Mouse (Mus musculus) erythroblast, embryonic 14.5 days (primary cell): ENCODE data around the gene Eid1.

Source experiments
- GATA1 ChIP-seq: IDR thresholded peaks from 2 replicates; pipeline ENCODE4 v1.6.1; 2012; ENCODE audit warnings: low read length, inconsistent platforms, mixed read lengths
- TAL1 ChIP-seq: IDR thresholded peaks from 3 replicates; pipeline ENCODE4 v1.6.1; 2012; ENCODE audit warnings: low read length, inconsistent platforms, mixed read lengths

DNA sequence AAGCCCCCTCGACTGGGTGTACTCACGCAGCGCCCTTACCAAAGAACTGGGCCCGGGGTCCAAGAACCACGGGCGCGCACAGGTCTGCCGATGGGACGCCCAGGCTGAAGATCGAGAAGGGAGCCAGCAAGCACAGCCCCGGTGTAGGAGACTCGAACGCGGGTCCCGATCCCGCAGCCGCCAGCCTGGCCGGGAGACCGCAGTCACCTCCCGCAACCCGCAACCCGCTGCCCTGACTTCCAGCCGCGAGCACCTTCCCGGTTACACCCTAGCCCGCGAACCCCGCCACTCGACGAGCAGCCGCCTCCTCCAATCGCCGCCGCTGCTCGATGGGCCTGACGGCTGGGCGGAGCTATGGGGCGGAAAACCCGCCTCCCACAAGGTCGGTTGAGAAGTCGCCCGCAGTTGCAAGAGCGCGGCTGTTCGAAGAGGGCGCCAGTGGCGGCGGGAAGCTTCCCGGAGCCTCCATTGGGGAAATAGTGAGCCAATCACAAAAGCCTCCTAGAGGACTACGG is 48.0 kb upstream of the Eid1 start, which contains the start of gene Cep152:
- TF ChIP-seq GATA1 = no peak
- no peak for TF ChIP-seq TAL1
